10 mouse cellular contexts compared by ENCODE assay signal in genomic region chr5:5180311-5180710, GRCm38 (mm10).
DNase-seq lines count a peak whose midpoint lies in the region; ATAC-seq and TF ChIP-seq lines count a peak whose summit lies in the region.
"Had no signal": no experiment of that assay in that cellular context is flagged by ENCODE, and none has a peak within 500 bp of the region (broad histone marks: within the 10 kb centered on the region; RNA-seq: fewer than 3 reads in every experiment).

No protein-coding gene starts in this region.

- H3K4me1 ChIP-seq in embryonic facial prominence, embryonic 11.5 days (ENCODE audit: control insufficient read depth, insufficient read depth, low read length) = no peaks in the 10 kb centered on the region; the same call in 1 of the 2 replicates
- H3K4me1 ChIP-seq in embryonic facial prominence, embryonic 10.5 days = peaks cover 6% of the 10 kb centered on the region
- no peaks in the 10 kb centered on the region for H3K4me1 ChIP-seq in stomach, embryonic 16.5 days (ENCODE audit: control insufficient read depth, insufficient read depth, low read length)
- H3K4me1 ChIP-seq in stomach, postnatal 0 days (replicated peaks; ENCODE audit: control insufficient read depth, insufficient read depth) = no peaks in the 10 kb centered on the region
- no peaks in the 10 kb centered on the region for H3K4me1 ChIP-seq in kidney, postnatal 0 days (replicated peaks; ENCODE audit: insufficient read depth, low read length)
- H3K4me1 ChIP-seq in forebrain, embryonic 10.5 days = peaks cover 5% of the 10 kb centered on the region; the same call in 1 of the 2 replicates

- no peak overlapping the region for H3K4me3 ChIP-seq in embryonic facial prominence, embryonic 11.5 days (ENCODE audit: low read depth, low read length)
- no peak overlapping the region for H3K4me3 ChIP-seq in embryonic facial prominence, embryonic 10.5 days
- H3K4me3 ChIP-seq in stomach, embryonic 16.5 days (replicated peaks; ENCODE audit: low read length) = no peak overlapping the region
- H3K4me3 ChIP-seq in stomach, postnatal 0 days (ENCODE audit: low read depth, low read length) = no peak overlapping the region
- H3K4me3 ChIP-seq in kidney, postnatal 0 days (replicated peaks; ENCODE audit: low read depth, low read length) = no peak overlapping the region
- H3K4me3 ChIP-seq in forebrain, embryonic 10.5 days = no peak overlapping the region
- H3K4me3 ChIP-seq in layer of hippocampus, adult 2 months = no peak overlapping the region
- H3K4me3 ChIP-seq: left cerebral cortex, adult 2 months had no signal

- TF ChIP-seq CTCF in stomach, postnatal 0 days (IDR thresholded peaks at IDR 0.05; ENCODE audit: low read depth) = no peak
- no peak for TF ChIP-seq CTCF in kidney, postnatal 0 days (IDR thresholded peaks at IDR 0.05; ENCODE audit: low read depth)
- TF ChIP-seq CTCF in layer of hippocampus, adult 2 months (conservative IDR thresholded peaks at IDR 0.05) = no peak

- no peak overlapping the region for H3K9ac ChIP-seq in embryonic facial prominence, embryonic 11.5 days (replicated peaks; ENCODE audit: low read length)
- H3K9ac ChIP-seq in stomach, embryonic 16.5 days (ENCODE audit: low read length) = no peak overlapping the region
- H3K9ac ChIP-seq in stomach, postnatal 0 days (ENCODE audit: low read length) = no peak overlapping the region
- no peak overlapping the region for H3K9ac ChIP-seq in kidney, postnatal 0 days (ENCODE audit: low read depth, low read length)

- DNase-seq in embryonic facial prominence, embryonic 11.5 days (ENCODE audit: low spot score) = peak; percentile 22
- DNase-seq in embryonic facial prominence, embryonic 10.5 days (ENCODE audit: low spot score) = no peak
- no peak for DNase-seq in stomach, postnatal 0 days (ENCODE audit: low spot score)
- DNase-seq in kidney, postnatal 0 days (ENCODE audit: low spot score) = peak; percentile 55
- DNase-seq in forebrain, embryonic 10.5 days (ENCODE audit: extremely low spot score, low spot score) = no peak
- DNase-seq in layer of hippocampus, adult 2 months (ENCODE audit: low spot score in 2 of 2) = no peak

- H3K4me2 ChIP-seq in embryonic facial prominence, embryonic 11.5 days (ENCODE audit: low read depth, low read length) = no peak overlapping the region
- H3K4me2 ChIP-seq in stomach, embryonic 16.5 days (ENCODE audit: low read depth, low read length) = no peak overlapping the region
- no peak overlapping the region for H3K4me2 ChIP-seq in stomach, postnatal 0 days (replicated peaks; ENCODE audit: low read depth)
- no peak overlapping the region for H3K4me2 ChIP-seq in kidney, postnatal 0 days (ENCODE audit: low read length)

- no peaks in the 10 kb centered on the region for H3K27me3 ChIP-seq in embryonic facial prominence, embryonic 11.5 days (ENCODE audit: control insufficient read depth, insufficient read depth, low read length)
- no peaks in the 10 kb centered on the region for H3K27me3 ChIP-seq in embryonic facial prominence, embryonic 10.5 days (replicated peaks; ENCODE audit: low read depth, poor library complexity, severe bottlenecking)
- no peaks in the 10 kb centered on the region for H3K27me3 ChIP-seq in stomach, embryonic 16.5 days (ENCODE audit: control insufficient read depth, insufficient read depth, low read length)
- no peaks in the 10 kb centered on the region for H3K27me3 ChIP-seq in stomach, postnatal 0 days (ENCODE audit: control insufficient read depth, insufficient read depth, low read length)
- no peaks in the 10 kb centered on the region for H3K27me3 ChIP-seq in kidney, postnatal 0 days (ENCODE audit: insufficient read depth, low read length)
- H3K27me3 ChIP-seq in forebrain, embryonic 10.5 days (ENCODE audit: poor library complexity, severe bottlenecking) = no peaks in the 10 kb centered on the region

- TF ChIP-seq EP300 in stomach, postnatal 0 days (optimal IDR thresholded peaks at IDR 0.05) = no peak

- 0 out of 2 replicates have a peak, but pooled peaks have one; percentile 67 for ATAC-seq in embryonic facial prominence, embryonic 11.5 days (replicated peaks; ENCODE audit: insufficient number of reproducible peaks, low FRiP score, low TSS enrichment, low read depth)
- peak; percentile 5; the same call in 1 of the 2 replicates for ATAC-seq in stomach, embryonic 16.5 days (ENCODE audit: insufficient read depth, low FRiP score)
- ATAC-seq in stomach, postnatal 0 days (ENCODE audit: low FRiP score, low TSS enrichment) = no peak
- no peak for ATAC-seq in kidney, postnatal 0 days (replicated peaks; ENCODE audit: low FRiP score, low read depth)
- no peak for ATAC-seq in megakaryocyte, adult 5-6 weeks (ENCODE audit: poor library complexity, severe bottlenecking)
- ATAC-seq: hindbrain, embryonic 16.5 days had no signal

- H3K36me3 ChIP-seq in embryonic facial prominence, embryonic 11.5 days (replicated peaks; ENCODE audit: control insufficient read depth, insufficient read depth, low read depth, low read length) = no peaks in the 10 kb centered on the region
- H3K36me3 ChIP-seq in embryonic facial prominence, embryonic 10.5 days (replicated peaks) = no peaks in the 10 kb centered on the region
- H3K36me3 ChIP-seq in stomach, embryonic 16.5 days (ENCODE audit: control insufficient read depth, insufficient read depth, low read length) = no peaks in the 10 kb centered on the region
- H3K36me3 ChIP-seq in stomach, postnatal 0 days (ENCODE audit: control insufficient read depth, insufficient read depth, low read length) = no peaks in the 10 kb centered on the region
- no peaks in the 10 kb centered on the region for H3K36me3 ChIP-seq in kidney, postnatal 0 days (ENCODE audit: insufficient read depth, low read length)
- H3K36me3 ChIP-seq in forebrain, embryonic 10.5 days (replicated peaks) = no peaks in the 10 kb centered on the region

- no peaks in the 10 kb centered on the region for H3K9me3 ChIP-seq in embryonic facial prominence, embryonic 11.5 days (replicated peaks; ENCODE audit: control insufficient read depth, low read length)
- H3K9me3 ChIP-seq in embryonic facial prominence, embryonic 10.5 days = no peaks in the 10 kb centered on the region
- H3K9me3 ChIP-seq in stomach, embryonic 16.5 days (replicated peaks; ENCODE audit: control insufficient read depth, low read length) = no peaks in the 10 kb centered on the region
- no peaks in the 10 kb centered on the region for H3K9me3 ChIP-seq in stomach, postnatal 0 days (ENCODE audit: control insufficient read depth, low read length)
- no peaks in the 10 kb centered on the region for H3K9me3 ChIP-seq in kidney, postnatal 0 days (replicated peaks; ENCODE audit: low read length)
- H3K9me3 ChIP-seq in forebrain, embryonic 10.5 days = no peaks in the 10 kb centered on the region

- no peak overlapping the region for H3K27ac ChIP-seq in embryonic facial prominence, embryonic 11.5 days (replicated peaks; ENCODE audit: low read depth, low read length)
- H3K27ac ChIP-seq in embryonic facial prominence, embryonic 10.5 days (replicated peaks) = no peak overlapping the region
- no peak overlapping the region for H3K27ac ChIP-seq in stomach, embryonic 16.5 days (ENCODE audit: low read length)
- H3K27ac ChIP-seq in stomach, postnatal 0 days (replicated peaks) = no peak overlapping the region
- H3K27ac ChIP-seq in kidney, postnatal 0 days = no peak overlapping the region
- no peak overlapping the region for H3K27ac ChIP-seq in forebrain, embryonic 10.5 days
- H3K27ac ChIP-seq in layer of hippocampus, adult 2 months = no peak overlapping the region
- H3K27ac ChIP-seq: left cerebral cortex, adult 2 months had no signal

Comparison
In these comparisons a context has a peak if more than half of its experiments do, and no peak if none do; other contexts are left out.
1. ATAC-seq: peak in embryonic facial prominence, embryonic 11.5 days (single experiment) and stomach, embryonic 16.5 days (single experiment); none in stomach, postnatal 0 days (single experiment), kidney, postnatal 0 days (single experiment) and megakaryocyte, adult 5-6 weeks (single experiment).
2. DNase-seq: peak in embryonic facial prominence, embryonic 11.5 days (single experiment) and kidney, postnatal 0 days (single experiment); none in embryonic facial prominence, embryonic 10.5 days (single experiment), stomach, postnatal 0 days (single experiment), forebrain, embryonic 10.5 days (single experiment) and layer of hippocampus, adult 2 months (0 of 2).